Mouse (Mus musculus): ENCODE data around the gene Vmn1r14. TPM values are rescaled to one million over a fixed set of nuclear protein-coding genes. Genes with fewer than 3 reads are reported as not detected.
"Not testable (repeated sequence)": the region's sequence is repeated elsewhere in the genome, so short reads cannot be mapped to it uniquely, and the experiment has no call there.

Gene Vmn1r14
- total RNA-seq (2021): not detected
- long read RNA-seq, experiment 1: 0 reads
- long read RNA-seq, experiment 2: 0 reads

DNA sequence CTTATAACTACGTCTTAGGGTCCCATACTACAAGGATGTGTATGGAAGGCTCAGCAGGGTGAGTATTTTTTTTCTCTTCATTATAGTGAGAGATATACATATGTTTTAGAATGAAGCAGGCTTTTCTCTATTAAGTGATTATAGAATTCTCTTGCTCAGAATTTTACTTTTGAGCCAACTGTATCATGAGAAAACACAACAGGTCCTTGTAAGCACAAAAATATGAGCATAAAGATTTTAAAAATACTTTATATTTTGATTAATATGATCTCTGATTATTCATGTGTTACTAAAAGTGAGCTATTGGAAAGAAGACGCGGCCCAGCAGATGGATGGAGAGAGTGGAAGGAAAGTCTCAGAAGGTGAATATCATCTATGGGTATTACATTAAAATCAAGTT is at the start of gene Vmn1r14:
Gene Vmn1r14 (plus strand): TSS at position 301 of the 400 bp plus-strand sequence.
- DNase-seq: no peak

DNA sequence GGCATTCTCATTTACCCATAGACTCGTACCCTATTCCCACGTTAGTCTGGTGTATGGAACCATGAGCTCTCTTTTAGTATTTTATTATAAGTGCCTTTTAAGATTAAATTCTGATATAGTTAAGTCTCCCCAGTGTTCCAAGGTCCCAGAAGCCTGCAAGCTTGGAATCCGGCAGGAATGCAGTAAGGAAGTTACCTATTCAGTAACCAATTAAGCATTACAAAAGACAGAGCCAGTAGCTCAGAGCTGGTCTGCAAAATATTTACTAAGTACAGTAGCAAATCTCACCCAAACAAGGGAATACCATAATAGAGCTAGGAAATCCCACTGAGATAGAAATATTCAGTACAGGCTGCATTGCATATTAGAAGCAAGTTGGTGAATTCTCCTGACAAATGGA is 41.5 kb upstream of the Vmn1r14 start:
- not testable (repeated sequence) for DNase-seq

DNA sequence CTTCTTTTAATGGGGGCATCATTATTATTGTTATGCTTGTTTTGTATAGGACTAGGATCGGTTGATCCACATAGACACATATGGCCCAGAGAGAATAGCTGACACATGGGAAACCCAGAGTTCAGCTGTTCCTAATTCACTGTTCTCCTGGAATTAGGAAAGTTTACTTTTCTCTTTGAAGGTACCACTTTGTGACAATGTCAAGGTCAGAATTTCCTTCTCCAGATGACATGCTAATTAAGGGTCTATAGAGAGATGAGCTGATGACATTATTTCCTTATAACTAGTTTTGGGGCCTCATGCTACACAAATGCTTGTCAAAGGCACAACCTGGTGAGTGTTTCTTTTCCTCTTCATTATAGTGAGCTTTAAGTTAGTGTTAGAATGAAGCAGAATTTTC is 28.5 kb upstream of the Vmn1r14 start, which contains the start of gene Vmn1r13:
Gene Vmn1r13 (plus strand): TSS at position 301 of the 400 bp plus-strand sequence.
- not testable (repeated sequence) for DNase-seq

DNA sequence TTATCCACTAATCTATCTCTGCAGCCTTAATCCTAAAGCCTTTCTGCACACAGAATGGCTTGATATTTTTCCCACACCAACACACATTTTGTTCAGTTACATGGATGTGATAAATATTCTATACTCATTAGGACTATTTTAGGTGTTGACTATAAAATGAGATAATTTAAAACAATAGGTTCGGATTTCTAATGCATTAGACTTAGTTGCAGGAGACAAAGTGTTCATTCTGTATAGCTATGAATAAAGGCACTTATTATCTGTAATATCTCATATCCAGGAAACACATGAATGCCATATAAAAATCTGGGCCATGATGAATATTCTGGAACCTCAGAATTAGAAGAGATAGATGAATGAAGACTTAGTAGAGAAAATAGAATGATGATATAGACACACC is 26.2 kb downstream of the Vmn1r14 start, which contains the start of gene Vmn1r15:
Gene Vmn1r15 (plus strand): TSS at position 301 of the 400 bp plus-strand sequence.
- no peak for DNase-seq

DNA sequence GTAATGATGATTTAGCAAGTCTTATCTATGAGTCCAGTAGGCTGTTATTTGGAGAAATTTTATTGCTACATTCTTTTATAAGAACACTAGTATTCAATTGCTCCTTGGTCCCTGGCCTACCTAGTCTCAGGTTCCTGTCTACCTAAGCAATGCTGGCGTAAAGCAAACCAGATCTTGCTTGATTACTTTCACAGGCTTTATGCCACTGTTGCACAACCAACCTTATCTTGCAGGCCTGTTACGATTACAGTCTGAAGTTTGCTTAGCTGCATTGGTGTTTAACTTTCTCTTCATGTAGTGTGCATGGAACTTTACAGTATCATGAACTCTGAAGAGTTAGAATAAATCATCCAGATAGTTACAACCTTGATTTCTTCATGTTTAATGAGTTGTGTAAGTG is 29.5 kb downstream of the Vmn1r14 start:
- DNase-seq: no peak

DNA sequence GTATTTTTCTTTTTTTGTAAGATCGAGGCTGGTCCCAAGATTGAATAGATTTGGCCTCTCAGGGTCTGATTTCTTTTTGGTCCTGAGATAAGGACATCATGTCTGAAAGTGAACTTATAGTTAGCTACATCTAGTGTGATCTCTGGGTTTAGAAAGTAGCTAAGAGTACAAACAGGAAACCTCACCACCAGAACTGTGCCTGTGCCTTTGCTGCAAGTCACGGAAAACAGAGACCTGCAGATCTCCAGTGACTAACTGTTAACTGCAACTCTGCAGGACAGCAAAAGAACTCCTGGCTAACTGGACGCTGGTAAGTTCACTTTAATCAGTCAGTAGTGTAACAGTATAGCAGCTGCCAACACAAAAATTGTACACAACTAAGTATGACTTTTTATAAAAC is 40.4 kb downstream of the Vmn1r14 start:
- no peak for DNase-seq

DNA sequence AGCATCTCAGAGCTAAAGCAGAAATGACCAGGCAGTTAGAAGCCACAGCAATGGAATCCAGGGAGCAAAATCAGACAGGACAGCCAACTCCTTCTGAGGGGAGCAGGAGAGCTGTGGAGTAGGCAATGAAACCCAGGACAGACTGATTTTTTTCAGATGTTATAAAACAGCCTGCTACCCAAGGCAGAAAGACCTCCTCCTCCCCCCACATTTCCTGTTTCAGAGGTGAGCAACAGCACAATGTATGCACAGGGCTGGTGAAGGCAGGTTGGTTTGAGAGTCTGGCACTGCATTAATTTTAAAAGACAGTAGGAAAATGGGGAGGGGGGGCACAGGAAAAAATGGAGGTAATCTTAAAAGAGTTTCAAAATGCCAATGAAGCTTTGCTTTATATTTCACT is 41.0 kb downstream of the Vmn1r14 start:
- DNase-seq: no peak

DNA sequence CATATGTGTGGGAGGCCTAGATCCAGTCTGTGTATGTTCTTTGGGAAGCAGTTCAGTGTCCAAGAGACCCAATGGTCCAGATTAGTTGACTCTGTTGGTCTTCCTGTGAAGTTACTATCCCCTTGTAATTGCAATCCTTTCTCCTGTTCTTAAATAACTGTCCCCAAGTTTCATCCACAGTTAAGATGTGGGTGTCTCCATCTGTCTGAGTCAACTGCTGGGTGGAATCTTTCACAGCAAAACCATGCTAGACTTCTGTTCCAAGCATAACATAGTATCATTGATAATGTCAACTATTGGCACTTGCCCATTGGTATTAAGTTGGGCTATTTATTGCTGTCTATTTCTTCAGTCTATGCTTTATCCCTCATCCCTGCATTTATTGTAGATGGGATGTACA is 47.5 kb downstream of the Vmn1r14 start:
- DNase-seq: no peak

Other genes starting within 250 kb of the Vmn1r14 start
- not detected for gene Vmn1r6, start 234.4 kb upstream of the Vmn1r14 start, total RNA-seq (2021)
- not detected for gene Vmn1r7, start 206.4 kb upstream of the Vmn1r14 start, total RNA-seq (2021)
- gene Vmn1r8, start 199.4 kb upstream of the Vmn1r14 start, total RNA-seq (2021): not detected
- gene Vmn1r9, start 164.9 kb upstream of the Vmn1r14 start, total RNA-seq (2021): not detected
- not detected for gene Vmn1r10, start 122.2 kb upstream of the Vmn1r14 start, total RNA-seq (2021)
- gene Vmn1r11, start 98.2 kb upstream of the Vmn1r14 start, total RNA-seq (2021): not detected
- gene Vmn1r12, start 74.8 kb upstream of the Vmn1r14 start, total RNA-seq (2021): not detected
- not detected for gene Vmn1r13, start 28.4 kb upstream of the Vmn1r14 start, total RNA-seq (2021)
- not detected for gene Vmn1r15, start 26.3 kb downstream of the Vmn1r14 start, total RNA-seq (2021)
- gene Vmn1r16, start 97.8 kb downstream of the Vmn1r14 start, total RNA-seq (2021): not detected
- gene Vmn1r17, start 132.0 kb downstream of the Vmn1r14 start, total RNA-seq (2021): not detected
- gene Vmn1r18, start 164.1 kb downstream of the Vmn1r14 start, total RNA-seq (2021): not detected
- not detected for gene Vmn1r19, start 172.1 kb downstream of the Vmn1r14 start, total RNA-seq (2021)
- gene Vmn1r20, start 197.2 kb downstream of the Vmn1r14 start, total RNA-seq (2021): not detected

Data from adrenal gland, postnatal 10 days (tissue).